In genomic region chr5:73637337-73638107, GRCm38 (mm10) we compare ENCODE assay signal across 9 mouse cellular contexts. TPM values are rescaled to one million over a fixed set of nuclear protein-coding genes. Genes with fewer than 3 reads are reported as not detected.
DNase-seq lines count a peak whose midpoint lies in the region; ATAC-seq and TF ChIP-seq lines count a peak whose summit lies in the region.
"Had no signal": no experiment of that assay in that cellular context is flagged by ENCODE, and none has a peak within 500 bp of the region (broad histone marks: within the 10 kb centered on the region; RNA-seq: fewer than 3 reads in every experiment).

No protein-coding gene starts in this region.

- in situ Hi-C loops in Patski (cut with MboI; ENCODE audit: low pct_unique_long_range_greater_than_20kb), result loop anchor here (5.0 kb wide), 2 partner anchors 95 to 205 kb away; no protein-coding TSS in a partner anchor

- TF ChIP-seq CTCF in layer of hippocampus, adult 2 months (conservative IDR thresholded peaks at IDR 0.05), result peak; percentile 83
- peak; percentile 59 for TF ChIP-seq CTCF in Patski (IDR thresholded peaks at IDR 0.05)

- H3K4me3 ChIP-seq in layer of hippocampus, adult 2 months, result no peak overlapping the region
- no peak overlapping the region for H3K4me3 ChIP-seq in forebrain, embryonic 15.5 days

- peaks cover 25% of the 10 kb centered on the region for H3K36me3 ChIP-seq in forebrain, embryonic 15.5 days

- H3K4me1 ChIP-seq in forebrain, embryonic 15.5 days, result peaks cover 4% of the 10 kb centered on the region

- peak; percentile 36 to 79 for DNase-seq in layer of hippocampus, adult 2 months (ENCODE audit: low spot score in 2 of 2)
- no peak for DNase-seq in layer of hippocampus, postnatal 36 days
- no peak for DNase-seq in Patski (ENCODE audit: low read depth, low spot score)
- no peak for DNase-seq in spleen, postnatal 4 days (ENCODE audit: low spot score in 2 of 2)
- DNase-seq in gastrocnemius, postnatal 25 days, result no peak
- no peak for DNase-seq in right cerebral cortex, postnatal 4 days

- no peak overlapping the region for H3K4me2 ChIP-seq in forebrain, embryonic 15.5 days (replicated peaks)

- no peak overlapping the region for H3K9ac ChIP-seq in forebrain, embryonic 15.5 days (replicated peaks)

- CTCF ChIA-PET in Patski (lab: Charles Lee), result interaction anchor here (0.7 to 3.9 kb wide), 28 partner anchors 9 to 220 kb away, joined by 3 to 33 read pairs (median 5); partner anchors contain the start of gene Sgcb

- no peaks in the 10 kb centered on the region for H3K27me3 ChIP-seq in Patski
- no peaks in the 10 kb centered on the region for H3K27me3 ChIP-seq in forebrain, embryonic 15.5 days

- ATAC-seq in Patski, result no peak
- peak; percentile 76 for ATAC-seq in forebrain, embryonic 15.5 days (replicated peaks)
- peak; percentile 68 for ATAC-seq in megakaryocyte, adult 5-6 weeks (ENCODE audit: poor library complexity, severe bottlenecking)

- peak overlapping the region; percentile 85 for H3K27ac ChIP-seq in layer of hippocampus, adult 2 months
- peak overlapping the region; percentile 30; the same call in 1 of the 2 replicates for H3K27ac ChIP-seq in forebrain, embryonic 15.5 days (replicated peaks)
- H3K27ac ChIP-seq: macrophage had no signal

- POLR2A ChIA-PET in Patski (lab: Charles Lee), result interaction anchor here (0.7 to 0.9 kb wide), 2 partner anchors 203 to 288 kb away, joined by 3 read pairs; no protein-coding TSS in a partner anchor

- WGBS in forebrain, embryonic 15.5 days, result 42% methylated on average over 8 of the region's 8 CpGs

- no peaks in the 10 kb centered on the region for H3K9me3 ChIP-seq in forebrain, embryonic 15.5 days

RNA-seq across cellular contexts. Expression of gene Lrrc66, which starts 5.2 kb away (rescaled TPM):
- total RNA-seq in layer of hippocampus, adult 2 months (2021), result not detected
- total RNA-seq in layer of hippocampus, postnatal 36 days (2021), result not detected
- not detected for polyA plus RNA-seq in Patski (2021)
- polyA plus RNA-seq in forebrain, embryonic 15.5 days (2015; fragmentation: Nextera tagmentation; extraction: Ambion mirVana), result not detected in 2 replicates
- total RNA-seq in megakaryocyte, adult 5-6 weeks (2015), result not detected in 2 replicates
- 0.11 TPM in 1 of 2 replicates, not detected in the other for total RNA-seq in megakaryocyte, adult 5-6 weeks (2017)
- total RNA-seq in gastrocnemius, postnatal 25 days (2021), result not detected

RNA-seq across cellular contexts. Expression of gene Sgcb, which starts 10.1 kb away (rescaled TPM):
- 10 to 100 TPM; 48.7 to 50.2 TPM for total RNA-seq in layer of hippocampus, adult 2 months (2021)
- 10 to 100 TPM; 48.7 to 51.7 TPM for total RNA-seq in layer of hippocampus, postnatal 36 days (2021)
- polyA plus RNA-seq in Patski (2021), result 24.1 TPM
- polyA plus RNA-seq in forebrain, embryonic 15.5 days (2015; fragmentation: Nextera tagmentation; extraction: Ambion mirVana), result 25.3 and 25.4 TPM in 2 replicates
- 9.5 TPM in 2 replicates for total RNA-seq in megakaryocyte, adult 5-6 weeks (2015)
- total RNA-seq in megakaryocyte, adult 5-6 weeks (2017), result 4.5 and 4.6 TPM in 2 replicates
- total RNA-seq in gastrocnemius, postnatal 25 days (2021), result 10 to 100 TPM; 96.5 TPM

RNA-seq across cellular contexts. Expression of gene Spata18, which starts 13.7 kb away (rescaled TPM):
- total RNA-seq in layer of hippocampus, adult 2 months (2021), result 1 to 10 TPM in 1 of 2 experiments, under 1 TPM in 1; 0.79 to 1.0 TPM
- total RNA-seq in layer of hippocampus, postnatal 36 days (2021), result 1 to 10 TPM in 1 of 2 experiments, under 1 TPM in 1; 0.45 to 1.2 TPM
- polyA plus RNA-seq in Patski (2021), result not detected
- polyA plus RNA-seq in forebrain, embryonic 15.5 days (2015; fragmentation: Nextera tagmentation; extraction: Ambion mirVana), result 0.17 and 0.78 TPM in 2 replicates
- total RNA-seq in megakaryocyte, adult 5-6 weeks (2015), result not detected in 2 replicates
- not detected in 2 replicates for total RNA-seq in megakaryocyte, adult 5-6 weeks (2017)
- total RNA-seq in gastrocnemius, postnatal 25 days (2021), result not detected
- polyA plus RNA-seq: macrophage had no signal

Comparison
In these comparisons a context has a peak if more than half of its experiments do, and no peak if none do; other contexts are left out.
1. DNase-seq: peak in layer of hippocampus, adult 2 months (2 of 2); none in layer of hippocampus, postnatal 36 days (0 of 2), Patski (single experiment), spleen, postnatal 4 days (0 of 2), gastrocnemius, postnatal 25 days (single experiment) and right cerebral cortex, postnatal 4 days (single experiment).
2. RNA of gene Sgcb, which starts 10.1 kb away (total RNA-seq): 96.5 TPM in gastrocnemius, postnatal 25 days, 48.7 to 51.7 TPM in layer of hippocampus, postnatal 36 days and 48.7 to 50.2 TPM in layer of hippocampus, adult 2 months; 4.5 to 9.5 TPM in megakaryocyte, adult 5-6 weeks; every median in the first group is over 4 times any median in the second.